23 mouse cellular contexts compared by ENCODE assay signal in the genomic region with DNA sequence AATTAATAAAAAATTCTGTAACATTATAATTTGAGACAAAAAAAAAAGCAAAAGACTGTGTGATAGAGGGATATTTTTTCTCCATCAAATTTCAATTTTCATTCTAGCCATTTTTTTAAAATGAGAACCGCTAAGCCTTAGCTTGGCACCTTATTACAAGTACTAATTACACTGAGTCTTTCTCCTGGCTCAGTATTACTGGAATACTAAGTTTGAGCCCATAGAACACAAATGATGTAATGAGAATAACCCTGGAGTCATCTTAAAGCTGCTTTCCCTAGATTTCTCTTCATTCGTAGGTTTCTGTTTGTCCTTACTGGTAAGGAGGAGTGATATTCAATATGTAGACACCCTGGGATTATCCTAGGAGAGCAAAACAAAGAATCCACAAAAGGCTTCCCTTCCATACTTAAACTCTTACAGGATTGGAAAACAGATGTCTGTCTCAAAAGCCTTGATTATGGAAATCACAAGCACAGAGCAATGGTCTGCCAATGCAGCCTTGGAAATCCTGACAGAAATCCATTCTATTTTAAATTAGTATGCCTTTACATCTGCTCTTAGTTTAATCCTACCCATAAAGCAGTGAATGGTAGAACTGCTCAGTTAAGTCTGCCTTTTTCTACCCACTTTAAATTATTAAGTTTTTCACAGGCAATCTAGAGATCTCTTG.
DNase-seq lines count a peak whose midpoint lies in the region; ATAC-seq lines count a peak whose summit lies in the region.
"Had no signal": no experiment of that assay in that cellular context is flagged by ENCODE, and none has a peak within 500 bp of the region (broad histone marks: within the 10 kb centered on the region; RNA-seq: fewer than 3 reads in every experiment).

No protein-coding gene starts in this region.

- no peaks in the 10 kb centered on the region for H3K4me1 ChIP-seq in forebrain, embryonic 11.5 days (replicated peaks; ENCODE audit: control insufficient read depth, insufficient read depth, low read length)
- H3K4me1 ChIP-seq in forebrain, embryonic 10.5 days, result peaks cover 12% of the 10 kb centered on the region
- H3K4me1 ChIP-seq in forebrain, embryonic 14.5 days (ENCODE audit: control insufficient read depth, insufficient read depth, low read length), result peaks cover 6% of the 10 kb centered on the region; the same call in 1 of the 2 replicates
- H3K4me1 ChIP-seq in midbrain, embryonic 13.5 days (replicated peaks), result peaks cover 13% of the 10 kb centered on the region; the same call in 1 of the 2 replicates
- H3K4me1 ChIP-seq: embryonic facial prominence, embryonic 13.5 days; heart, embryonic 12.5 days; limb, embryonic 10.5 days; liver, embryonic 15.5 days; neural tube, embryonic 15.5 days had no signal

- 36% methylated on average over 2 of the region's 2 CpGs for WGBS in forebrain, embryonic 11.5 days
- WGBS in forebrain, embryonic 10.5 days, result 49% methylated on average over 2 of the region's 2 CpGs
- WGBS in forebrain, embryonic 14.5 days, result 9% methylated on average over 2 of the region's 2 CpGs
- 14% methylated on average over 2 of the region's 2 CpGs for WGBS in midbrain, embryonic 13.5 days

- DNase-seq in forebrain, embryonic 11.5 days (ENCODE audit: low spot score), result no peak
- no peak for DNase-seq in forebrain, embryonic 10.5 days (ENCODE audit: extremely low spot score, low spot score)
- DNase-seq in brain, adult 2 months (ENCODE audit: low read depth, low spot score), result peak; percentile 58
- peak; percentile 89 for DNase-seq in forebrain, embryonic 14.5 days (ENCODE audit: low spot score)
- no peak for DNase-seq in thymus, postnatal 4 days
- no peak for DNase-seq in embryo, embryonic 11 days
- no peak for DNase-seq in thymus, adult 18-20 months
- DNase-seq: adrenal gland, postnatal 25 days; cerebellum, adult 18-20 months; cerebellum, postnatal 14 days; gastrocnemius, postnatal 14 days; heart, adult 11 months; heart, postnatal 14 days; kidney, adult 18-20 months; kidney, postnatal 4 days; liver had no signal

- H3K9ac ChIP-seq in forebrain, embryonic 11.5 days (ENCODE audit: low read length), result no peak overlapping the region
- no peak overlapping the region for H3K9ac ChIP-seq in forebrain, embryonic 14.5 days (ENCODE audit: low read length)
- no peak overlapping the region for H3K9ac ChIP-seq in midbrain, embryonic 13.5 days (replicated peaks)
- H3K9ac ChIP-seq: embryonic facial prominence, embryonic 13.5 days; heart, embryonic 12.5 days; liver, embryonic 15.5 days; neural tube, embryonic 15.5 days had no signal

- no peaks in the 10 kb centered on the region for H3K27me3 ChIP-seq in forebrain, embryonic 11.5 days (ENCODE audit: control insufficient read depth, insufficient read depth, low read length)
- H3K27me3 ChIP-seq in forebrain, embryonic 10.5 days (ENCODE audit: poor library complexity, severe bottlenecking), result no peaks in the 10 kb centered on the region
- H3K27me3 ChIP-seq in forebrain, embryonic 14.5 days (replicated peaks; ENCODE audit: control insufficient read depth, insufficient read depth, low read length), result no peaks in the 10 kb centered on the region
- H3K27me3 ChIP-seq in midbrain, embryonic 13.5 days, result no peaks in the 10 kb centered on the region
- H3K27me3 ChIP-seq: embryonic facial prominence, embryonic 13.5 days; heart, embryonic 12.5 days; liver, embryonic 15.5 days; neural tube, embryonic 15.5 days had no signal

- ATAC-seq in forebrain, embryonic 11.5 days (replicated peaks; ENCODE audit: low FRiP score), result peak; percentile 50
- ATAC-seq in forebrain, embryonic 14.5 days, result peak; percentile 92
- ATAC-seq in midbrain, embryonic 13.5 days, result peak; percentile 88
- ATAC-seq: lung, postnatal 0 days had no signal

- H3K4me2 ChIP-seq in forebrain, embryonic 11.5 days (ENCODE audit: low read depth, low read length, severe bottlenecking), result no peak overlapping the region
- no peak overlapping the region for H3K4me2 ChIP-seq in forebrain, embryonic 14.5 days (ENCODE audit: low read length)
- H3K4me2 ChIP-seq in midbrain, embryonic 13.5 days (replicated peaks), result no peak overlapping the region
- H3K4me2 ChIP-seq: embryonic facial prominence, embryonic 13.5 days; heart, embryonic 12.5 days; liver, embryonic 15.5 days; neural tube, embryonic 15.5 days had no signal

- H3K4me3 ChIP-seq in forebrain, embryonic 11.5 days (ENCODE audit: low read depth, low read length), result no peak overlapping the region
- H3K4me3 ChIP-seq in forebrain, embryonic 10.5 days, result no peak overlapping the region
- H3K4me3 ChIP-seq in forebrain, embryonic 14.5 days (ENCODE audit: low read depth, low read length), result no peak overlapping the region
- no peak overlapping the region for H3K4me3 ChIP-seq in midbrain, embryonic 13.5 days (replicated peaks)
- H3K4me3 ChIP-seq: embryonic facial prominence, embryonic 13.5 days; heart, embryonic 12.5 days; limb, embryonic 10.5 days; liver, embryonic 15.5 days; neural tube, embryonic 15.5 days had no signal

- H3K9me3 ChIP-seq in forebrain, embryonic 11.5 days (ENCODE audit: control insufficient read depth, low read length), result no peaks in the 10 kb centered on the region
- no peaks in the 10 kb centered on the region for H3K9me3 ChIP-seq in forebrain, embryonic 10.5 days
- H3K9me3 ChIP-seq in forebrain, embryonic 14.5 days (replicated peaks; ENCODE audit: control insufficient read depth, low read length), result no peaks in the 10 kb centered on the region
- no peaks in the 10 kb centered on the region for H3K9me3 ChIP-seq in midbrain, embryonic 13.5 days
- H3K9me3 ChIP-seq: embryonic facial prominence, embryonic 13.5 days; heart, embryonic 12.5 days; limb, embryonic 10.5 days; liver, embryonic 15.5 days; neural tube, embryonic 15.5 days had no signal

- no peaks in the 10 kb centered on the region for H3K36me3 ChIP-seq in forebrain, embryonic 11.5 days (ENCODE audit: control insufficient read depth, insufficient read depth, low read length)
- no peaks in the 10 kb centered on the region for H3K36me3 ChIP-seq in forebrain, embryonic 10.5 days (replicated peaks)
- H3K36me3 ChIP-seq in forebrain, embryonic 14.5 days (ENCODE audit: control insufficient read depth, insufficient read depth, low read length), result no peaks in the 10 kb centered on the region
- no peaks in the 10 kb centered on the region for H3K36me3 ChIP-seq in midbrain, embryonic 13.5 days
- H3K36me3 ChIP-seq: embryonic facial prominence, embryonic 13.5 days; heart, embryonic 12.5 days; limb, embryonic 10.5 days; liver, embryonic 15.5 days; neural tube, embryonic 15.5 days had no signal

- no peak overlapping the region for H3K27ac ChIP-seq in forebrain, embryonic 11.5 days (ENCODE audit: low read depth, low read length)
- no peak overlapping the region for H3K27ac ChIP-seq in forebrain, embryonic 10.5 days
- H3K27ac ChIP-seq in forebrain, embryonic 14.5 days (ENCODE audit: low read depth, low read length), result peak overlapping the region; percentile 61
- peak overlapping the region; percentile 30; the same call in 1 of the 2 replicates for H3K27ac ChIP-seq in midbrain, embryonic 13.5 days
- H3K27ac ChIP-seq: embryonic facial prominence, embryonic 13.5 days; limb, embryonic 10.5 days; liver, embryonic 15.5 days; neural tube, embryonic 15.5 days had no signal

Comparison
In these comparisons a context has a peak if more than half of its experiments do, and no peak if none do; other contexts are left out.
1. DNase-seq: peak in brain, adult 2 months (single experiment) and forebrain, embryonic 14.5 days (single experiment); none in forebrain, embryonic 11.5 days (single experiment), forebrain, embryonic 10.5 days (single experiment), thymus, postnatal 4 days (single experiment), embryo, embryonic 11 days (single experiment) and thymus, adult 18-20 months (0 of 2).
2. H3K27ac ChIP-seq: peak in forebrain, embryonic 14.5 days (single experiment) and midbrain, embryonic 13.5 days (single experiment); none in forebrain, embryonic 11.5 days (single experiment) and forebrain, embryonic 10.5 days (single experiment).
3. Peak in every context shown above with its lines, with median percentiles within 50 percentile points of each other: ATAC-seq.